Comparison of ENCODE assay signal across 27 mouse cellular contexts in genomic region chr13:97420773-97421172, GRCm38 (mm10).
"Had no signal": no experiment of that assay in that cellular context is flagged by ENCODE, and none has a peak within 500 bp of the region (broad histone marks: within the 10 kb centered on the region; RNA-seq: fewer than 3 reads in every experiment).

No protein-coding gene starts in this region.

- H3K9ac ChIP-seq: heart, embryonic 13.5 days; heart, embryonic 15.5 days; hindbrain, embryonic 12.5 days; hindbrain, embryonic 14.5 days; intestine, embryonic 15.5 days; kidney, embryonic 15.5 days; limb, embryonic 13.5 days; limb, embryonic 15.5 days; liver, embryonic 12.5 days; liver, embryonic 14.5 days had no signal

- ATAC-seq: hindbrain, embryonic 16.5 days; inflammation-experienced regulatory T-cells, adult 6 months; intestine, embryonic 15.5 days; intestine, postnatal 0 days; liver, embryonic 12.5 days had no signal

- H3K4me1 ChIP-seq: heart, embryonic 15.5 days; intestine, embryonic 15.5 days; liver, embryonic 12.5 days had no signal

- H3K4me2 ChIP-seq: heart, embryonic 11.5 days; heart, embryonic 13.5 days; heart, embryonic 15.5 days; hindbrain, embryonic 12.5 days; hindbrain, embryonic 14.5 days; intestine, embryonic 15.5 days; kidney, embryonic 15.5 days; limb, embryonic 13.5 days; limb, embryonic 15.5 days; liver, embryonic 12.5 days had no signal

- H3K9me3 ChIP-seq: heart, embryonic 13.5 days; heart, embryonic 15.5 days; hindbrain, embryonic 10.5 days; hindbrain, embryonic 12.5 days; intestine, embryonic 15.5 days; kidney, embryonic 15.5 days; limb, embryonic 13.5 days; limb, embryonic 15.5 days; liver, embryonic 12.5 days had no signal

- DNase-seq: gastrocnemius, adult 2 months; gastrocnemius, postnatal 10 days; gastrocnemius, postnatal 25 days; heart, adult 2 months; heart, postnatal 14 days; heart, postnatal 4 days; kidney, adult 2 months; kidney, postnatal 10 days; kidney, postnatal 25 days; kidney, postnatal 4 days had no signal

- H3K27me3 ChIP-seq: hindbrain, embryonic 12.5 days; intestine, embryonic 15.5 days; kidney, embryonic 15.5 days; limb, embryonic 13.5 days; limb, embryonic 15.5 days had no signal

- H3K27ac ChIP-seq: gastrocnemius, adult 2 months; heart, adult 2 months; heart, embryonic 13.5 days; heart, embryonic 15.5 days; hindbrain, embryonic 10.5 days; hindbrain, embryonic 12.5 days; hindbrain, embryonic 14.5 days; intestine, embryonic 15.5 days; kidney, embryonic 15.5 days; layer of hippocampus, adult 2 months; left cerebral cortex, adult 2 months; limb, embryonic 13.5 days; limb, embryonic 15.5 days; liver, embryonic 12.5 days; liver, embryonic 14.5 days had no signal

- H3K36me3 ChIP-seq: heart, embryonic 13.5 days; heart, embryonic 15.5 days; hindbrain, embryonic 10.5 days; hindbrain, embryonic 12.5 days; intestine, embryonic 15.5 days; kidney, embryonic 15.5 days; limb, embryonic 13.5 days; limb, embryonic 15.5 days; liver, embryonic 12.5 days had no signal

- H3K4me3 ChIP-seq: gastrocnemius, adult 2 months; heart, adult 2 months; heart, embryonic 13.5 days; heart, embryonic 15.5 days; hindbrain, embryonic 10.5 days; hindbrain, embryonic 12.5 days; intestine, embryonic 15.5 days; kidney, embryonic 15.5 days; layer of hippocampus, adult 2 months; left cerebral cortex, adult 2 months; limb, embryonic 13.5 days; limb, embryonic 15.5 days; liver, embryonic 12.5 days had no signal
